Mouse (Mus musculus) stomach, postnatal 0 days (tissue): ENCODE measurements around the gene Eml4.

ENCODE experiments used
- CTCF ChIP-seq: IDR thresholded peaks from 2 replicates; pipeline ENCODE4 v1.5.1; 2016; ENCODE audit warnings: antibody characterized with exemption, low read depth, mild to moderate bottlenecking, moderate library complexity
- EP300 ChIP-seq: optimal IDR thresholded peaks from 2 replicates; pipeline ENCODE3; 2016; ENCODE audit warnings: antibody characterized with exemption

GRCm38 (mm10) chr17:83364296-83364695 is 13.6 kb downstream of the Eml4 start:
- TF ChIP-seq CTCF (no peak), EP300 (no peak)
